Mouse (Mus musculus) CD4-positive, CD25-positive, alpha-beta regulatory T cell, adult 4 months (primary cell): ENCODE measurements around the gene Cxcl17. TPM values are rescaled to one million over a fixed set of nuclear protein-coding genes. Genes with fewer than 3 reads are reported as not detected.

Experiments
- ATAC-seq: one replicate; pipeline ENCODE4 v1.8.0; 2017
- polyA plus RNA-seq, 2 experiments: library from polyadenylated mRNA; unstranded; fragments of 100-300 nt; shearing (Covaris generic); gene quantifications; one replicate each; pipeline ENCODE4 v1.2.1; 2017

The Cxcl17 gene
- polyA plus RNA-seq, 2 experiments from 2014 or later, result not detected

GRCm38 (mm10) chr7:25367632-25368293 is 44.9 kb downstream of the Cxcl17 start:
- ATAC-seq, result no peak

GRCm38 (mm10) chr7:25365937-25366625 is 46.6 kb downstream of the Cxcl17 start:
- ATAC-seq, result no peak

- no peak for ATAC-seq
Measured at GRCm38 (mm10) chr7:25363632-25364031, 49.1 kb downstream of the Cxcl17 start.

GRCm38 (mm10) chr7:25363151-25363550 is 49.5 kb downstream of the Cxcl17 start:
- ATAC-seq, result no peak

GRCm38 (mm10) chr7:25358721-25359206 is 53.9 kb downstream of the Cxcl17 start:
- ATAC-seq, result no peak

Other genes with a start within 250 kb of the Cxcl17 start
- 10 to 100 TPM; 25.9 to 29.4 TPM for gene Pou2f2, start 233.2 kb downstream of the Cxcl17 start, polyA plus RNA-seq
- gene Dedd2, start 192.3 kb downstream of the Cxcl17 start, polyA plus RNA-seq, result 10 to 100 TPM; 23.6 to 29.8 TPM
- gene Zfp526, start 191.5 kb downstream of the Cxcl17 start, polyA plus RNA-seq, result 1 to 10 TPM; 2.8 to 3.0 TPM
- 10 to 100 TPM in 1 of 2 experiments, 1 to 10 TPM in 1; 8.9 to 11.3 TPM for gene Gsk3a, start 175.0 kb downstream of the Cxcl17 start, polyA plus RNA-seq
- gene Erf, start 162.1 kb downstream of the Cxcl17 start, polyA plus RNA-seq, result under 1 TPM; 0.22 to 0.42 TPM
- 10 to 100 TPM; 24.1 to 27.2 TPM for gene Cic, start 145.2 kb downstream of the Cxcl17 start, polyA plus RNA-seq
- gene Pafah1b3, start 114.9 kb downstream of the Cxcl17 start, polyA plus RNA-seq, result 10 to 100 TPM; 23.6 to 42.6 TPM
- not detected for gene Prr19, start 111.5 kb downstream of the Cxcl17 start, polyA plus RNA-seq
- gene Tmem145, start 106.8 kb downstream of the Cxcl17 start, polyA plus RNA-seq, result not detected
- gene Megf8, start 95.7 kb downstream of the Cxcl17 start, polyA plus RNA-seq, result under 1 TPM; 0.10 to 0.11 TPM
- not detected for gene Cnfn, start 43.2 kb downstream of the Cxcl17 start, polyA plus RNA-seq
- gene Lipe, start 14.2 kb downstream of the Cxcl17 start, polyA plus RNA-seq, result 10 to 100 TPM; 14.2 to 24.4 TPM
- gene Ceacam1, start 64.7 kb upstream of the Cxcl17 start, polyA plus RNA-seq, result 1 to 10 TPM in 1 of 2 experiments, not detected in 1; 1.2 TPM
- gene Ceacam2, start 127.0 kb upstream of the Cxcl17 start, polyA plus RNA-seq, result not detected
- not detected for gene Erich4, start 203.0 kb upstream of the Cxcl17 start, polyA plus RNA-seq
- gene Dmac2, start 206.5 kb upstream of the Cxcl17 start, polyA plus RNA-seq, result 10 to 100 TPM; 44.2 to 66.2 TPM
- under 1 TPM; 0.27 to 0.81 TPM for gene B3gnt8, start 213.8 kb upstream of the Cxcl17 start, polyA plus RNA-seq
- gene Bckdha, start 246.1 kb upstream of the Cxcl17 start, polyA plus RNA-seq, result 10 to 100 TPM; 16.6 to 27.7 TPM
- gene Exosc5, start 246.3 kb upstream of the Cxcl17 start, polyA plus RNA-seq, result 100 to 1,000 TPM in 1 of 2 experiments, 10 to 100 TPM in 1; 97.0 to 157 TPM